Mouse (Mus musculus) MEL-GATA-1-ER (cell line): ENCODE data around the gene Gdpgp1.

Source experiments
- DNase-seq: peaks from one replicate; pipeline ENCODE4 v3.0.0-alpha.2; 2012; ENCODE audit warnings: low read depth; ENCODE audit errors: extremely low read depth

Gdpgp1 gene

GRCm38 (mm10) chr7:80232489-80233029 lies at the start of gene Gdpgp1, which contains the start of gene Cib1:
Gene Gdpgp1, plus strand, starts transcription at chr7:80232865.
Gene Cib1, minus strand, starts transcription at chr7:80232813.
- DNase-seq: peak; percentile 90

- no peak for DNase-seq
Observed at GRCm38 (mm10) chr7:80183466-80183865, 49.2 kb upstream of the Gdpgp1 start.

GRCm38 (mm10) chr7:80183969-80184368 lies 48.7 kb upstream of the Gdpgp1 start:
- DNase-seq: no peak

- no peak for DNase-seq
Observed at GRCm38 (mm10) chr7:80184551-80184950, 48.1 kb upstream of the Gdpgp1 start.

GRCm38 (mm10) chr7:80184968-80185367 lies 47.7 kb upstream of the Gdpgp1 start:
- DNase-seq: no peak

- DNase-seq: no peak
Observed at GRCm38 (mm10) chr7:80186021-80186420, 46.6 kb upstream of the Gdpgp1 start.

GRCm38 (mm10) chr7:80186531-80187296 lies 46.0 kb upstream of the Gdpgp1 start, which contains the start of gene Sema4b:
Gene Sema4b, plus strand, starts transcription at chr7:80186841.
- DNase-seq: no peak

- DNase-seq: no peak
Observed at GRCm38 (mm10) chr7:80187501-80187900, 45.2 kb upstream of the Gdpgp1 start.

- DNase-seq: no peak
Observed at GRCm38 (mm10) chr7:80188579-80189125, 44.0 kb upstream of the Gdpgp1 start.

GRCm38 (mm10) chr7:80189147-80189933 lies 43.3 kb upstream of the Gdpgp1 start:
- DNase-seq: no peak

- DNase-seq: no peak
Observed at GRCm38 (mm10) chr7:80191455-80191854, 41.2 kb upstream of the Gdpgp1 start.

- peak; percentile 76 for DNase-seq
Observed at GRCm38 (mm10) chr7:80192226-80193061, 40.2 kb upstream of the Gdpgp1 start.

GRCm38 (mm10) chr7:80193941-80194739 lies 38.5 kb upstream of the Gdpgp1 start:
- DNase-seq: no peak

- DNase-seq: no peak
Observed at GRCm38 (mm10) chr7:80195146-80195545, 37.5 kb upstream of the Gdpgp1 start.

GRCm38 (mm10) chr7:80195576-80196263 lies 36.9 kb upstream of the Gdpgp1 start:
- no peak for DNase-seq

- no peak for DNase-seq
Observed at GRCm38 (mm10) chr7:80197371-80197770, 35.3 kb upstream of the Gdpgp1 start.

GRCm38 (mm10) chr7:80197941-80198778 lies 34.5 kb upstream of the Gdpgp1 start:
- DNase-seq: peak; percentile 69

- no peak for DNase-seq
Observed at GRCm38 (mm10) chr7:80198863-80199262, 33.8 kb upstream of the Gdpgp1 start.

GRCm38 (mm10) chr7:80199286-80199685 lies 33.4 kb upstream of the Gdpgp1 start:
- no peak for DNase-seq
